ENCODE assay signal across 8 mouse cellular contexts in genomic region chr11:5878661-5879060, GRCm38 (mm10). TPM values are rescaled to one million over a fixed set of nuclear protein-coding genes. Genes with fewer than 3 reads are reported as not detected.
DNase-seq lines count a peak whose midpoint lies in the region; ATAC-seq and TF ChIP-seq lines count a peak whose summit lies in the region.

No protein-coding gene starts in this region.

- no peak for TF ChIP-seq CTCF in cortical plate, adult 2 months (IDR thresholded peaks at IDR 0.05; ENCODE audit: extremely low read depth, insufficient read depth, low read length)
- no peak for TF ChIP-seq CTCF in hindbrain, postnatal 0 days (IDR thresholded peaks at IDR 0.05; ENCODE audit: low read depth)

- H3K36me3 ChIP-seq in kidney, embryonic 14.5 days (ENCODE audit: control insufficient read depth, insufficient read depth, low read length), result peaks cover 24% of the 10 kb centered on the region
- H3K36me3 ChIP-seq in hindbrain, postnatal 0 days (ENCODE audit: insufficient read depth, low read length), result peaks cover 12% of the 10 kb centered on the region
- H3K36me3 ChIP-seq in midbrain, embryonic 16.5 days (ENCODE audit: control insufficient read depth, insufficient read depth, low read length), result peaks cover 8% of the 10 kb centered on the region; the same call in 1 of the 2 replicates

- peaks cover 9% of the 10 kb centered on the region; the same call in 1 of the 2 replicates for H3K4me1 ChIP-seq in kidney, embryonic 14.5 days (ENCODE audit: control insufficient read depth, insufficient read depth, low read length)
- H3K4me1 ChIP-seq in cortical plate, adult 2 months (ENCODE audit: control insufficient read depth, insufficient read depth, low read length), result no peaks in the 10 kb centered on the region; the same call in 1 of the 2 replicates
- H3K4me1 ChIP-seq in hindbrain, postnatal 0 days (ENCODE audit: insufficient read depth, low read length), result peaks cover 7% of the 10 kb centered on the region; the same call in 1 of the 2 replicates
- H3K4me1 ChIP-seq in midbrain, embryonic 16.5 days (ENCODE audit: control insufficient read depth, insufficient read depth, low read length), result peaks cover 16% of the 10 kb centered on the region

- peak overlapping the region; percentile 53; the same call in 1 of the 2 replicates for H3K9ac ChIP-seq in kidney, embryonic 14.5 days (ENCODE audit: low read depth, low read length)
- peak overlapping the region; percentile 51 for H3K9ac ChIP-seq in hindbrain, postnatal 0 days (replicated peaks; ENCODE audit: low read length)
- H3K9ac ChIP-seq in midbrain, embryonic 16.5 days (ENCODE audit: low read depth, low read length), result peak overlapping the region; percentile 73

- 23% methylated on average over 8 of the region's 8 CpGs for WGBS in kidney, embryonic 14.5 days
- WGBS in hindbrain, postnatal 0 days, result 27% methylated on average over 8 of the region's 8 CpGs
- WGBS in midbrain, embryonic 16.5 days, result 38% methylated on average over 8 of the region's 8 CpGs

- H3K4me2 ChIP-seq in kidney, embryonic 14.5 days (replicated peaks; ENCODE audit: low read depth, low read length), result peak overlapping the region; percentile 43
- H3K4me2 ChIP-seq in hindbrain, postnatal 0 days (ENCODE audit: low read depth, low read length), result peak overlapping the region; percentile 66
- peak overlapping the region; percentile 74 for H3K4me2 ChIP-seq in midbrain, embryonic 16.5 days (ENCODE audit: low read length)

- TF ChIP-seq POLR2A in cortical plate, adult 2 months (IDR thresholded peaks at IDR 0.05; ENCODE audit: extremely low read depth, insufficient read depth, low read length), result no peak

- H3K27ac ChIP-seq in kidney, embryonic 14.5 days (ENCODE audit: low read depth, low read length), result peak overlapping the region; percentile 81; the same call in 1 of the 2 replicates
- 0 out of 2 replicates have a peak overlapping the region, but pooled peaks have one; percentile 75 for H3K27ac ChIP-seq in cortical plate, adult 2 months (ENCODE audit: insufficient read depth, low read length)
- peak overlapping the region; percentile 80 for H3K27ac ChIP-seq in hindbrain, postnatal 0 days
- H3K27ac ChIP-seq in midbrain, embryonic 16.5 days (ENCODE audit: low read length), result peak overlapping the region; percentile 86

- H3K9me3 ChIP-seq in kidney, embryonic 14.5 days (ENCODE audit: control insufficient read depth, low read length), result no peaks in the 10 kb centered on the region
- no peaks in the 10 kb centered on the region for H3K9me3 ChIP-seq in hindbrain, postnatal 0 days (ENCODE audit: low read length)
- no peaks in the 10 kb centered on the region for H3K9me3 ChIP-seq in midbrain, embryonic 16.5 days (replicated peaks; ENCODE audit: control insufficient read depth, low read length, poor library complexity, severe bottlenecking)

- peak overlapping the region; percentile 71 for H3K4me3 ChIP-seq in kidney, embryonic 14.5 days (ENCODE audit: low read length)
- H3K4me3 ChIP-seq in cortical plate, adult 2 months (ENCODE audit: insufficient read depth, low read length), result peak overlapping the region; percentile 53
- peak overlapping the region; percentile 61 for H3K4me3 ChIP-seq in hindbrain, postnatal 0 days (ENCODE audit: low read length)
- H3K4me3 ChIP-seq in midbrain, embryonic 16.5 days (ENCODE audit: low read depth, low read length), result peak overlapping the region; percentile 74

- ATAC-seq in kidney, embryonic 14.5 days (ENCODE audit: low FRiP score, low TSS enrichment), result no peak
- no peak for ATAC-seq in hindbrain, postnatal 0 days
- no peak for ATAC-seq in midbrain, embryonic 16.5 days

- H3K27me3 ChIP-seq in kidney, embryonic 14.5 days (ENCODE audit: control insufficient read depth, insufficient read depth, low read length), result no peaks in the 10 kb centered on the region
- H3K27me3 ChIP-seq in hindbrain, postnatal 0 days (ENCODE audit: insufficient read depth, low read length), result no peaks in the 10 kb centered on the region
- H3K27me3 ChIP-seq in midbrain, embryonic 16.5 days (ENCODE audit: control insufficient read depth, insufficient read depth, low read depth, low read length), result no peaks in the 10 kb centered on the region

- no peak for DNase-seq in kidney, postnatal 10 days
- DNase-seq in hindbrain, postnatal 0 days (ENCODE audit: low spot score), result no peak
- no peak for DNase-seq in embryo, embryonic 11 days
- DNase-seq in right cerebral cortex, postnatal 36 days (ENCODE audit: low spot score in 2 of 2), result no peak
- DNase-seq in gastrocnemius, postnatal 4 days (ENCODE audit: low spot score in 2 of 2), result no peak

RNA-seq across cellular contexts. Expression of gene Pold2, which starts 0.6 kb away (rescaled TPM):
- 116 and 128 TPM in 2 replicates for polyA plus RNA-seq in kidney, embryonic 14.5 days (2014; fragmentation: Nextera tagmentation; extraction: Ambion mirVana)
- polyA plus RNA-seq in cortical plate, adult 2 months (2012; rRNA removed), result 26.2 and 26.3 TPM in 2 replicates
- 32.9 and 36.6 TPM in 2 replicates for total RNA-seq in hindbrain, postnatal 0 days (2014; rRNA removed)
- 49.5 and 51.6 TPM in 2 replicates for polyA plus RNA-seq in hindbrain, postnatal 0 days (2015; fragmentation: Nextera tagmentation; extraction: Ambion mirVana)
- polyA plus RNA-seq in midbrain, embryonic 16.5 days (2015; fragmentation: Nextera tagmentation; extraction: Ambion mirVana), result 54.0 and 57.4 TPM in 2 replicates
- total RNA-seq in gastrocnemius, postnatal 4 days (2021), result 10 to 100 TPM; 54.1 to 61.3 TPM

RNA-seq across cellular contexts. Expression of gene Aebp1, which starts 16.9 kb away (rescaled TPM):
- polyA plus RNA-seq in kidney, embryonic 14.5 days (2014; fragmentation: Nextera tagmentation; extraction: Ambion mirVana), result 16.7 and 30.7 TPM in 2 replicates
- polyA plus RNA-seq in cortical plate, adult 2 months (2012; rRNA removed), result 11.3 and 14.0 TPM in 2 replicates
- 21.2 and 24.9 TPM in 2 replicates for total RNA-seq in hindbrain, postnatal 0 days (2014; rRNA removed)
- 30.6 and 33.3 TPM in 2 replicates for polyA plus RNA-seq in hindbrain, postnatal 0 days (2015; fragmentation: Nextera tagmentation; extraction: Ambion mirVana)
- polyA plus RNA-seq in midbrain, embryonic 16.5 days (2015; fragmentation: Nextera tagmentation; extraction: Ambion mirVana), result 15.6 and 16.4 TPM in 2 replicates
- 10 to 100 TPM; 60.9 to 68.2 TPM for total RNA-seq in gastrocnemius, postnatal 4 days (2021)

RNA-seq across cellular contexts. Expression of gene Myl7, which starts 19.9 kb away (rescaled TPM):
- 1.5 and 2.4 TPM in 2 replicates for polyA plus RNA-seq in kidney, embryonic 14.5 days (2014; fragmentation: Nextera tagmentation; extraction: Ambion mirVana)
- not detected in 2 replicates for polyA plus RNA-seq in cortical plate, adult 2 months (2012; rRNA removed)
- total RNA-seq in hindbrain, postnatal 0 days (2014; rRNA removed), result 0.79 TPM in 1 of 2 replicates, not detected in the other
- polyA plus RNA-seq in hindbrain, postnatal 0 days (2015; fragmentation: Nextera tagmentation; extraction: Ambion mirVana), result not detected in 2 replicates
- not detected in 2 replicates for polyA plus RNA-seq in midbrain, embryonic 16.5 days (2015; fragmentation: Nextera tagmentation; extraction: Ambion mirVana)
- total RNA-seq in gastrocnemius, postnatal 4 days (2021), result not detected

RNA-seq across cellular contexts. Expression of gene Polm, which starts 40.8 kb away (rescaled TPM):
- polyA plus RNA-seq in kidney, embryonic 14.5 days (2014; fragmentation: Nextera tagmentation; extraction: Ambion mirVana), result 6.6 and 9.1 TPM in 2 replicates
- polyA plus RNA-seq in cortical plate, adult 2 months (2012; rRNA removed), result 10.6 and 11.0 TPM in 2 replicates
- 4.9 and 14.7 TPM in 2 replicates for total RNA-seq in hindbrain, postnatal 0 days (2014; rRNA removed)
- polyA plus RNA-seq in hindbrain, postnatal 0 days (2015; fragmentation: Nextera tagmentation; extraction: Ambion mirVana), result 6.2 and 7.2 TPM in 2 replicates
- polyA plus RNA-seq in midbrain, embryonic 16.5 days (2015; fragmentation: Nextera tagmentation; extraction: Ambion mirVana), result 8.1 and 8.2 TPM in 2 replicates
- 1 to 10 TPM; 8.4 to 8.9 TPM for total RNA-seq in gastrocnemius, postnatal 4 days (2021)
